In the genomic region with DNA sequence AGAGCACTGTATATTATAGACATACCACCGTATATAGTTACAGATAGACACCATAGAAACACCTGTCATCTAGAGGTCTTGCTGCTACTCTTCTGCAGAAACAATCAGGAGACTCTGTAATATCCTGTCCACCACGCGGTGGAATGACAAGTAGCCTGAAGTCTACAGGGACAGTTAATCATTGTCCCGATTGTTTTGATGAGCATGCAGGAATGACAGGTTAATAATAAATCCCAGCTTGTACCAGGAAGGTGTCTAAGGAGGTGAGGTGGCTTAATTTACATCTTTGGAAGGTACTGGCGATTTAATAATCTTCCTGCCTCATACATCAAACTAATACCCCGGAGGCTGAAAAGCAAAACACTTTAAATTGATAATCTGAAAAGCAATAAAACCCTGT, we compare ENCODE assay signal across 21 mouse cellular contexts. TPM values are rescaled to one million over a fixed set of nuclear protein-coding genes. Genes with fewer than 3 reads are reported as not detected.
DNase-seq lines count a peak whose midpoint lies in the region; ATAC-seq and TF ChIP-seq lines count a peak whose summit lies in the region.
"Had no signal": no experiment of that assay in that cellular context is flagged by ENCODE, and none has a peak within 500 bp of the region (broad histone marks: within the 10 kb centered on the region; RNA-seq: fewer than 3 reads in every experiment).

No protein-coding gene starts in this region.

- no peak for TF ChIP-seq CTCF in forebrain, postnatal 0 days (IDR thresholded peaks at IDR 0.05; ENCODE audit: low read depth)
- no peak for TF ChIP-seq CTCF in kidney, adult 2 months (conservative IDR thresholded peaks at IDR 0.05; ENCODE audit: insufficient read depth, insufficient read length, low read depth, low read length)

- peak; percentile 6 for DNase-seq in forebrain, embryonic 11.5 days (ENCODE audit: low spot score)
- DNase-seq in forebrain, postnatal 0 days = no peak
- peak; percentile 46 for DNase-seq in kidney, adult 11 months
- no peak for DNase-seq in kidney, postnatal 10 days
- DNase-seq in kidney, adult 2 months = peak; percentile 87
- DNase-seq in kidney, postnatal 14 days = peak; percentile 51
- DNase-seq in cerebellum, adult 11-12 months = no peak
- DNase-seq in cerebellum, adult 9-11 months = no peak
- DNase-seq: adrenal gland, postnatal 10 days; cerebellum, postnatal 10 days; gastrocnemius, adult 2 months; lung, adult 18-20 months; lung, postnatal 10 days; thymus, postnatal 25 days had no signal

- H3K36me3 ChIP-seq in forebrain, embryonic 11.5 days (ENCODE audit: control insufficient read depth, insufficient read depth, low read length) = no peaks in the 10 kb centered on the region
- 0 out of 2 replicates have a peak, but pooled peaks cover under 1% of the 10 kb centered on the region for H3K36me3 ChIP-seq in forebrain, postnatal 0 days (ENCODE audit: insufficient read depth)
- H3K36me3 ChIP-seq in kidney, adult 2 months (ENCODE audit: control insufficient read depth, insufficient read depth, low read length) = no peaks in the 10 kb centered on the region
- H3K36me3 ChIP-seq: forebrain, embryonic 12.5 days; heart, embryonic 10.5 days; limb, embryonic 13.5 days; liver, embryonic 12.5 days; stomach, embryonic 15.5 days had no signal

- 84% methylated on average over 6 of the region's 6 CpGs for WGBS in forebrain, embryonic 11.5 days
- 92% methylated on average over 6 of the region's 6 CpGs for WGBS in forebrain, postnatal 0 days
- WGBS in kidney, adult 2 months = 11% methylated on average over 6 of the region's 6 CpGs

- no peak for ATAC-seq in forebrain, embryonic 11.5 days (replicated peaks; ENCODE audit: low FRiP score)
- no peak for ATAC-seq in forebrain, postnatal 0 days
- ATAC-seq: liver, embryonic 12.5 days had no signal

- H3K9ac ChIP-seq in forebrain, embryonic 11.5 days (ENCODE audit: low read length) = no peak overlapping the region
- H3K9ac ChIP-seq in forebrain, postnatal 0 days = no peak overlapping the region
- H3K9ac ChIP-seq: forebrain, embryonic 12.5 days; limb, embryonic 13.5 days; liver, embryonic 12.5 days; stomach, embryonic 15.5 days had no signal

- no peak overlapping the region for H3K27ac ChIP-seq in forebrain, embryonic 11.5 days (ENCODE audit: low read depth, low read length)
- no peak overlapping the region for H3K27ac ChIP-seq in forebrain, postnatal 0 days (ENCODE audit: low read depth, low read length)
- H3K27ac ChIP-seq in kidney, adult 2 months (ENCODE audit: insufficient read depth, low read depth, low read length) = no peak overlapping the region
- H3K27ac ChIP-seq: forebrain, embryonic 12.5 days; gastrocnemius, adult 2 months; heart, embryonic 10.5 days; hindbrain, embryonic 10.5 days; limb, embryonic 13.5 days; liver, embryonic 12.5 days; stomach, embryonic 15.5 days had no signal

- H3K4me1 ChIP-seq in forebrain, embryonic 11.5 days (replicated peaks; ENCODE audit: control insufficient read depth, insufficient read depth, low read length) = no peaks in the 10 kb centered on the region
- H3K4me1 ChIP-seq in forebrain, postnatal 0 days (ENCODE audit: insufficient read depth) = no peaks in the 10 kb centered on the region
- H3K4me1 ChIP-seq in kidney, adult 2 months (ENCODE audit: control insufficient read depth, insufficient read depth, low read length) = peaks cover 11% of the 10 kb centered on the region; the same call in 1 of the 2 replicates
- H3K4me1 ChIP-seq: forebrain, embryonic 12.5 days; heart, embryonic 10.5 days; hindbrain, embryonic 10.5 days; limb, embryonic 13.5 days; liver, embryonic 12.5 days; stomach, embryonic 15.5 days had no signal

- H3K9me3 ChIP-seq in forebrain, embryonic 11.5 days (ENCODE audit: control insufficient read depth, low read length) = no peaks in the 10 kb centered on the region
- no peaks in the 10 kb centered on the region for H3K9me3 ChIP-seq in forebrain, postnatal 0 days (ENCODE audit: low read length)
- H3K9me3 ChIP-seq: forebrain, embryonic 12.5 days; heart, embryonic 10.5 days; hindbrain, embryonic 10.5 days; limb, embryonic 13.5 days; liver, embryonic 12.5 days; stomach, embryonic 15.5 days had no signal

- TF ChIP-seq POLR2A in kidney, adult 2 months (IDR thresholded peaks at IDR 0.05; ENCODE audit: low read depth, low read length) = no peak

- no peaks in the 10 kb centered on the region for H3K27me3 ChIP-seq in forebrain, embryonic 11.5 days (ENCODE audit: control insufficient read depth, insufficient read depth, low read length)
- no peaks in the 10 kb centered on the region for H3K27me3 ChIP-seq in forebrain, postnatal 0 days (ENCODE audit: insufficient read depth, low read length)
- H3K27me3 ChIP-seq in kidney, adult 2 months (replicated peaks; ENCODE audit: control insufficient read depth, insufficient read depth, low read length) = no peaks in the 10 kb centered on the region
- H3K27me3 ChIP-seq: forebrain, embryonic 12.5 days; limb, embryonic 13.5 days; liver, embryonic 12.5 days; stomach, embryonic 15.5 days had no signal

- no peak overlapping the region for H3K4me3 ChIP-seq in forebrain, embryonic 11.5 days (ENCODE audit: low read depth, low read length)
- no peak overlapping the region for H3K4me3 ChIP-seq in forebrain, postnatal 0 days (ENCODE audit: low read depth, low read length)
- H3K4me3 ChIP-seq in kidney, adult 2 months (ENCODE audit: insufficient read depth, low read depth, low read length) = no peak overlapping the region
- H3K4me3 ChIP-seq: forebrain, embryonic 12.5 days; gastrocnemius, adult 2 months; heart, embryonic 10.5 days; hindbrain, embryonic 10.5 days; limb, embryonic 13.5 days; liver, embryonic 12.5 days; stomach, embryonic 15.5 days had no signal

- no peak overlapping the region for H3K4me2 ChIP-seq in forebrain, embryonic 11.5 days (ENCODE audit: low read depth, low read length, severe bottlenecking)
- no peak overlapping the region for H3K4me2 ChIP-seq in forebrain, postnatal 0 days (ENCODE audit: low read depth)
- H3K4me2 ChIP-seq: forebrain, embryonic 12.5 days; limb, embryonic 13.5 days; liver, embryonic 12.5 days; midbrain, embryonic 11.5 days; stomach, embryonic 15.5 days had no signal

RNA-seq across cellular contexts. Expression of a gene that starts 15.3 kb away (rescaled TPM):
- 10.4 and 12.1 TPM in 2 replicates for polyA plus RNA-seq in forebrain, embryonic 11.5 days (2014; fragmentation: Nextera tagmentation; extraction: Ambion mirVana)
- 21.9 and 24.9 TPM in 2 replicates for total RNA-seq in forebrain, postnatal 0 days (2014; rRNA removed)
- 9.1 and 9.3 TPM in 2 replicates for polyA plus RNA-seq in forebrain, postnatal 0 days (2015; fragmentation: Nextera tagmentation; extraction: Ambion mirVana)
- polyA plus RNA-seq in kidney, adult 2 months (2012; rRNA removed) = 2.8 and 3.1 TPM in 2 replicates

RNA-seq across cellular contexts. Expression of a gene that starts 36.0 kb away (rescaled TPM):
- polyA plus RNA-seq in forebrain, embryonic 11.5 days (2014; fragmentation: Nextera tagmentation; extraction: Ambion mirVana) = 0.05 and 0.15 TPM in 2 replicates
- 0.92 and 1.0 TPM in 2 replicates for total RNA-seq in forebrain, postnatal 0 days (2014; rRNA removed)
- 0.21 and 0.63 TPM in 2 replicates for polyA plus RNA-seq in forebrain, postnatal 0 days (2015; fragmentation: Nextera tagmentation; extraction: Ambion mirVana)
- polyA plus RNA-seq in kidney, adult 2 months (2012; rRNA removed) = 0.01 and 0.02 TPM in 2 replicates

Comparison
In these comparisons a context has a peak if more than half of its experiments do, and no peak if none do; other contexts are left out.
1. DNase-seq: peak in forebrain, embryonic 11.5 days (single experiment), kidney, adult 11 months (single experiment), kidney, adult 2 months (single experiment) and kidney, postnatal 14 days (single experiment); none in forebrain, postnatal 0 days (single experiment), kidney, postnatal 10 days (single experiment), cerebellum, adult 11-12 months (single experiment) and cerebellum, adult 9-11 months (single experiment).